Mouse (Mus musculus): ENCODE data around the gene Tnik.

Gene Tnik

GRCm38 (mm10) chr3:28549391-28549790, 286.4 kb downstream of the Tnik start:
- no peak for DNase-seq (ENCODE audit: low spot score)

DNA sequence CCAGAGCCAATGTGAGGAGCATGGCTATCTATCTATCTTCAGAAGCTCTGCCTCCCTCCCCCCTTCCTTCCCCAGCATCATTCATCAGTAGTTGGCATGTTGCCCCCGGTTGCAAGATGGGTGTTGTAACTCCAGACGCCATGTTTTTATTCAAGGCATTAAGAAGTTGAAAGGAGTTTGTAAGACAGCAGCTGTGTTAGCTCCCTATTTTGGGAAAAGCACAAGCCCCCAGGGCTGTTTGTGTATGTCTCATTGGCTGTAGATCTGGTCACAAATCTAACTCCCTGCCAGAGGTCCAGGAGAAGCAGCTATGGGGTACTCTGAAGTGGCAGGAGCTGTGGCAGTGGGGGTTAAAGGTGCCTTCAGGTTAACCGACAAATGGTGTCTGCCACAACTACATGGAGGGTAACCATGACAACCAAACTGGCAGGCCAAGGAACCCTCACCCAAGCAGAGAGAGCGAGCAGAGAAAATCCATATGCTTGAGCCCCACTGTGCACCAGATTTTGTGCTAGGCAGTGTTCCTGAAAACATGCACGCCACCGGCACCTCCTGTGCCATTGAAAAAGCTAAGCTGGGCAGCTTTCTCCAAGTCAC, 287.6 kb downstream of the Tnik start:
- DNase-seq (ENCODE audit: low spot score), result no peak

DNA sequence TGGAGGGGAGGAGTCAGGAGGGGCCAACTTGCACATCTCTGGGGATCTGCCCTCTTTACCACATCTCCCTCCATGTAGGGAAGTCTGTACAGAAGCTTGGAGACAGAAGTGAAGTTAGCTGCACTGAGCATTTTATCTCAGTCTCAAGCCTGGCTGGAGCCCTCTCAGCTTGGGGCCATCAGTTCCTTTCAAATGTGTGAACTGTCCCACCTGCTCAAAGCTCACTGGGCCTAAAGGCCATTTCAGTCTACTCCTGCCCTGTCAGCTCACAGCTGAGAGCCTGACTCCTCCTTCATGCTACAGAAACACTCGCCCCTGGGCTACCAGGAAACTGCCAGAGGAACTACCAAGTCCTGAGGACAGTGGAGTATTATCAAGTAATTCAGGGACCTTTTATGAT, 288.7 kb downstream of the Tnik start:
- no peak for DNase-seq (ENCODE audit: low spot score)

- DNase-seq (ENCODE audit: low spot score), result no peak
Observed at GRCm38 (mm10) chr3:28554934-28555333, 291.9 kb downstream of the Tnik start.

- no peak for DNase-seq (ENCODE audit: low spot score)
Observed at GRCm38 (mm10) chr3:28555795-28556570, 293.0 kb downstream of the Tnik start.

GRCm38 (mm10) chr3:28558328-28558871, 295.4 kb downstream of the Tnik start:
- DNase-seq (ENCODE audit: low spot score), result no peak

DNA sequence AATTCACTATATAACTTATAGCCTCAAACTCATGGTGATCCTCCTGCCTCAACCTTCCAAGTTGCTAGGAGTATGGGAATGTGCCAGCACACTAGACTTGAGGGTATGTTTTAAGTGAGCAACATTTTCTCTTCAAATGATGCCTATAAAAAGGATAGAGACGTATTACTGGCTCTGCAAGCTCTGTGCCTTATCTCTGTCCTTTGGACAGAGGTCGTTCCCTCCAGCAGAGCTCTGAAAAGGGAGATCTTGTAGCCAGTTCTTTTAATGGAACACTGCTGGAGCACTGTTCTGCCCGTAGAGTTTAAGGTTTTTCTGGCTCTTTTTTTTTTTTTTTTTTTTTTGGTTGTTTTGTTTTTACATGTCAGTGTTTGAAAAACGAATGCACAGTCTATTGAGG, 298.4 kb downstream of the Tnik start:
- DNase-seq (ENCODE audit: low spot score), result no peak

DNA sequence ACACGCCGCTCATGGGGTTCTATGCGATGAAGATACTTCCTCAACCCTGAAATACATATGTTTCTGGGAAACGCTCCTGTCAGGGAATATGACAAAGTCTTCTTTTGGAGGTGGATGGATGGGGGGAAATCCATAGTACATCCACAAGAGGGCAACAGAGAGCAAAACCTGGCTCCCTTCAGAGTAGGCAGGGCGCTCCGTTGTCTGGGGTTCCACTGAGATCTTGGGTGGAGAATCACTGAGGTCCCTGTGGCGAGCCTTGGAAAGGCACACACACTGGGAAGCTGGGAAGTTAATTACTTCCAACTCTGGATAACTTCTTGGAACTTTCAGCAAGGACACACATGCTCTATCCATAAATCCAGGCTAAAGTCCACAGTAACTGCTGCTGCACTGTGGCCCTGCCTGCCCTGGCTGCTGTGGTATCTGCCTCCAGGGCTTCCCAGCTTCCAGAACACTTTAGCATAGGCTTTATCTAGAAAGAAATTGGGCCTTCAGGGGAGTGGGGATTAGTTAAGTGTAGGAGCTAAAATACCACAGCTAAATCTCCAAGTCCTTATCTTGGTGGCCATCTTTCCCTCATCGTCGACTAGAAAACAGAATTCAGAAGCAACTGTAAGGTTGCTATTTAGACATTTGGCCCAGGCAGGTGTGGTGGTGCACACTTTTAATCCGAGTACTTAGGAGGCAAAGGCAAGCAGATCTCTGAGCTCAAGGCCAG, 299.8 kb downstream of the Tnik start:
- no peak for DNase-seq (ENCODE audit: low spot score)

GRCm38 (mm10) chr3:28564370-28565357, 301.6 kb downstream of the Tnik start:
- no peak for DNase-seq (ENCODE audit: low spot score)

DNA sequence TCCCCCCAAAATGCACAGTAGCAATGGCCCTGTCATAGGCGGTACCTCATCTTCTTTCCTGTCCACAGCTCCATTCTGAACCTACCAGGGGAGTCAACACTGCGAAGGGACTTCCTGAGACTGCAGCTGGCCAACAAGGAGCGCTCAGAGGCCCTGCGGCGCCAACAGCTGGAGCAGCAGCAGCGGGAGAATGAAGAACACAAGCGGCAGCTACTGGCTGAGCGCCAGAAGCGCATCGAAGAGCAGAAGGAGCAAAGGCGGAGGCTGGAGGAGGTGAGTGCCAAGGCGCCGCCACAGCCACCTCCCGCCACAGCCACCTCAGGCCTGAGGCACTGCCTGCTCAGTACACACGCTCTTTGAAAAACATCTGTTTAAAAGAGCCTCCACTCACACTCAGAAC, 314.3 kb downstream of the Tnik start:
- peak; percentile 51 for DNase-seq (ENCODE audit: low spot score)

- no peak for DNase-seq (ENCODE audit: low spot score)
Observed at GRCm38 (mm10) chr3:28578950-28579615, 316.1 kb downstream of the Tnik start.

DNA sequence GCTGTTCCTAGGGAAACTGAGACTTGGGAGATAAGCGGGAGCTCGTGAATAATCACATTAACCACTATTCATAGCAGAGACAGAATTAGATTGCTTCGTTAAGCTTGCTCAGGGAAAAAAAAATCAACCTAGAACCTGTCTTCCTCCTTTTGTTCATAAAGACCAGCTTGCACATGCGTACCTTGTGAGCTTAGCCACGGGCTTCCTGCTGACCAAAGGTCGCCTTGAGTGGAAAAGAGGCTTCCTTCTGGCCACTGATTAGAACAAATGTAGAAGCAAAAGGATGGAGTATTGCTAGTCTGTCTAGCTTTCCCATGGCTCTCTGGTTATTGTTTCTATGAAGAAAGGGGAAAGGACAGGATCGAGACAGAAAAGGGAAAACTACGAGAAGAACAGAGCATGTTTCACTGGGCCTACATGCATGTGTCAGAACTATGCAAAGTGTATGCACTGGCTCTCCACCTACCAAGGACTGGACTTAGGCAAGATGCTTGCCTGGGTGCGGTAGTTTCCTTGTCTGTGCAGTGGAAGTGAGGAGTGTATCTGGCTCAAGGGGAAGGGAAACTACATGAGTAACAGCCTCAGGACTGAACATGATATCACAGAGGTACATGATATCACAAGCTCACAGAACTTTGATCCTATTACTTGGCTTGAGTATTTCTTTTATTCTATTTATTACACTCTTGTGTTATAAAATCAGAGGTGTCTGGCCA, 322.9 kb downstream of the Tnik start:
- no peak for DNase-seq (ENCODE audit: low spot score)

DNA sequence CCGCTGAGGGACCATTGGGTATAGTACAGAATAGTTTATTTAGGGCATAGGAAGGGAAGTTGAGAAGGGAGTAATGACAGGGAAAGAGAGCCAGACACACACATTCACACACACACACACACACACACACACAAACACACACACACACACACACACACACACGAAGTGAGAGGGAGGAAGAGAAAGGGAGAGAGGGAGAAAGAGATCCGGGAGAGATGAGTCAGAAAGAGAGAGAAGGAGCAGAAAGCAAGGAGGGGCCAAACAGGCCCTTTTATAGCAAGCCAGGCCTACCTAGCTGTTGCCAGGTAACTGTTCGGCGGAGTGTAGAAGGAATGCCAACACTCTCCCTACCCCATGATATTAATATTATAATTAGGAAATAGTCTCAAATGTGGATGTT, 324.8 kb downstream of the Tnik start:
- DNase-seq (ENCODE audit: low spot score), result no peak

GRCm38 (mm10) chr3:28591345-28591744, 328.3 kb downstream of the Tnik start:
- peak; percentile 7 for DNase-seq (ENCODE audit: low spot score)

DNA sequence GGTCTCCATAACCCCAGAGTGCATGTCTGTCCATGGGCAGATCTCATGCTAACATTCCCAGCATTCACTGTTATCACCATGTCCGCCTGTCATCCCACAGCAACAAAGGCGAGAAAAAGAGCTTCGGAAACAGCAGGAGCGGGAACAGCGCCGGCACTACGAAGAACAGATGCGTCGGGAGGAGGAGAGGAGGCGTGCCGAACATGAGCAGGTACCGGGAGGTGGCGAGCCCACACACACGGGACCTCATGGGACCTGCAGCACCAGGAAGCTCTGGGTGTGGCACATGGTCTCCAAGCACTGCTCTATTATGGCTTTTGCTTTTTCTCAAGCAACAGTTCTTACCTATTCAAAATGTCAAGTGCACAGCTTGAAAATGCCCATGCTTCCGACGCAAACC, 330.9 kb downstream of the Tnik start:
- DNase-seq (ENCODE audit: low spot score), result no peak

- DNase-seq (ENCODE audit: low spot score), result no peak
Observed at GRCm38 (mm10) chr3:28599476-28599875, 336.5 kb downstream of the Tnik start.

DNA sequence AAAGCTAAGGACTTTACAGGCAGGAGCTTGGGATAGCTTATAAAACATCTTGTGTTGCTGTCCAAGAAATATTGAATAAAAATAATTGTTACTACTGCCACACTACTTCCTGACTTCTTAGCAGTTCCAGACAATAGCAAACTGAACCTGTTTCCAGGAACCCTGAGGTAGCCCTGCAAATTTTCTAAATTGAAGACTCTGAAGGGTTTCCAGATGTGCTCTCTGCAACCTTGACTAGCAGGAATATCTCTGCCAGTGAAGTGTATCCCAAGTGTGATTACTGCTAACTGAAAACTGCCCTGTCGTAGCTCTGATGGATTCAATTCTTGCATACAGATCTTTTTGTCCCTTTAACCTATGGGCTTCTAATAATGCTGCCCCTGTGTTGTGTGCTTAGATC, 343.7 kb downstream of the Tnik start:
- no peak for DNase-seq (ENCODE audit: low spot score)

GRCm38 (mm10) chr3:28612330-28612729, 349.3 kb downstream of the Tnik start:
- no peak for DNase-seq (ENCODE audit: low spot score)

DNA sequence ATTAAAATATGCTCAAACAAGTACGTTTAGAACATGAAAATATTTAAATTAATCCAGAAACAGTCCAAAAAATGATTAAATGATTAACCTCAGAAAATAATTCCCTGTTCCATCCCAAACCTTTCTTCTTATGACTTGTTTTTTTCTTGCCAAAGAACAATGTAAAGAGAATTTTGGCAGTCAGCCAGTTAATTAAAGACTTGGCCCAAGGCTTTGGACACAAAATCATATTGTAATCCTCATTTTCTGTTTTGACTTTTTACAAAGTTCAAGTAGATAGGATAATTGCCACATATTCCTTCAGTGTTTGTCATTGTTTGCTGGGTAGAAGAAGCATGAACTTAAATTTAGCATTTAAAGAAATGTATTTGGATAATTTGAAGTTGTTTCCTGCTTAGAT, 353.4 kb downstream of the Tnik start:
- no peak for DNase-seq (ENCODE audit: low spot score)

DNA sequence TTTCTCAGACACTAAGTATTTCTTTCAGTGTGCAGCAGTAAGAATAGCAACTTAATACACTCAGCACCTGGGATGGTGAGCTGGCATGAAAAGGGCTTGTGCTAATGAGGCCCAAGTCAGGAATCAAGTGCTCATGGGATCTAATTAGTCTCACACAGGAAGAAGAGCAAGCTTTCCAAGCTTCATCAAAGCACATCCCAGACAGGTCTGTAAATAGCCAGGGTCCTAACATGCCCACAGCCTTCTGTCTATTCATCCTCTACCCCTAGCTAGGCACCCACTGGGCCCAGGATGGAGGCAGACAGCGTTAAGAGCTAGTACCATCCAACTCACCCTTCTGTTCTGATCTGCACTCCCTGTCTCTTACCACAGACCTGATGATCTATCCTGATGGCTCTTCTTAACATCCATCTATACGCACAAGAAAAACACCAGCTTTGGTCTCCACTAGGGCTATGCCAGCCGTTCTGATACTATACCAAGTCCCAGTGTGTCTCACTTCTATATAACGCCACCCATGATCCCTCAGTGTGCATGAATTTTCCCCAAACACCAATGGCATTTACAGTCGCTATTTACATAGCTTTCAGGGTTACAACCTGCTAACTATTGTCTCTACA, 354.1 kb downstream of the Tnik start:
- DNase-seq (ENCODE audit: low spot score), result no peak

Data from ovary, postnatal 36 days (tissue).